Mouse (Mus musculus) embryonic facial prominence, embryonic 11.5 days (tissue): Measurements from ENCODE around the gene Adprhl1. TPM values are rescaled to one million over a fixed set of nuclear protein-coding genes. Genes with fewer than 3 reads are reported as not detected.

Source experiments
- ATAC-seq: fragments of 200-750 bp; cut with Nextera tagmentation; replicated peaks from 2 replicates; pipeline ENCODE4 v1.8.0; 2017; ENCODE audit warnings: low read depth; ENCODE audit not compliant: insufficient number of reproducible peaks, low FRiP score, low TSS enrichment
- DNase-seq: peaks from one replicate; pipeline ENCODE4 v3.0.0-alpha.2; 2015; ENCODE audit warnings: low spot score
- H3K27ac ChIP-seq: fragments of 300-500 bp; sonication (generic); replicated peaks from 2 replicates; pipeline ENCODE4 v1.5.1; 2014; ENCODE audit warnings: mild to moderate bottlenecking, low read depth, low read length, control low read depth
- H3K27me3 ChIP-seq: fragments of 300-500 bp; sonication (generic); 2 replicates; pipeline ENCODE4 v1.6.1; 2014; ENCODE audit warnings: mild to moderate bottlenecking, low read length, moderate library complexity, mixed read lengths; ENCODE audit not compliant: control insufficient read depth, insufficient read depth
- H3K36me3 ChIP-seq: fragments of 300-500 bp; sonication (generic); replicated peaks from 2 replicates; pipeline ENCODE4 v1.6.1; 2014; ENCODE audit warnings: low read depth, mild to moderate bottlenecking, low read length, moderate library complexity, mixed read lengths; ENCODE audit not compliant: control insufficient read depth, insufficient read depth
- H3K4me1 ChIP-seq: fragments of 300-500 bp; sonication (generic); 2 replicates; pipeline ENCODE4 v1.6.1; 2014; ENCODE audit warnings: low read length, mixed read lengths; ENCODE audit not compliant: control insufficient read depth, insufficient read depth
- H3K4me2 ChIP-seq: fragments of 300-500 bp; sonication (generic); 2 replicates; pipeline ENCODE4 v1.6.1; 2014; ENCODE audit warnings: low read depth, mild to moderate bottlenecking, control low read depth, low read length, moderate library complexity
- H3K4me3 ChIP-seq: fragments of 300-500 bp; sonication (generic); 2 replicates; pipeline ENCODE4 v1.5.1; 2014; ENCODE audit warnings: low read depth, low read length, control low read depth
- H3K9ac ChIP-seq: fragments of 300-500 bp; sonication (generic); replicated peaks from 2 replicates; pipeline ENCODE4 v1.6.1; 2014; ENCODE audit warnings: mild to moderate bottlenecking, control low read depth, low read length
- H3K9me3 ChIP-seq: fragments of 300-500 bp; sonication (generic); replicated peaks from 2 replicates; pipeline ENCODE4 v1.6.1; 2016; ENCODE audit warnings: mild to moderate bottlenecking, low read length, inconsistent platforms, mixed read lengths; ENCODE audit not compliant: control insufficient read depth
- WGBS: fragments of 180-500 bp; shearing (Covaris S2); extraction: QIAGEN DNeasy Blood & Tissue Kit; methylation state at CpG from one replicate; pipeline ENCODE4 v1.1.7; 2014; 5-methylcytosine and 5-hydroxymethylcytosine counted together
- polyA plus RNA-seq: library from polyadenylated mRNA; unstranded; fragments of >200 nt; fragmentation: Nextera tagmentation; extraction: Ambion mirVana; gene quantifications from 2 replicates; pipeline ENCODE4 v1.2.1, GENCODE M21; 2014

Gene Adprhl1
- polyA plus RNA-seq, 1 experiment from 2014 or later: 1.1 TPM

GRCm38 (mm10) chr8:13187638-13188037 is 66.3 kb downstream of the Adprhl1 start:
- Histone ChIP-seq H3K9ac (no peak overlapping the region), H3K4me1 (no peaks in the 10 kb centered on the region), H3K27ac (no peak overlapping the region), H3K4me2 (no peak overlapping the region), H3K36me3 (no peaks in the 10 kb centered on the region; the same call in 1 of the 2 replicates), H3K27me3 (no peaks in the 10 kb centered on the region), H3K4me3 (no peak overlapping the region), H3K9me3 (no peaks in the 10 kb centered on the region)
- ATAC-seq (no peak), DNase-seq (no peak)
- 70% methylated on average over 7 of the region's 7 CpGs for WGBS

GRCm38 (mm10) chr8:13187229-13187628 is 66.7 kb downstream of the Adprhl1 start:
- no peak for ATAC-seq
- DNase-seq: no peak
- Histone ChIP-seq H3K4me1 (no peaks in the 10 kb centered on the region), H3K4me2 (no peak overlapping the region), H3K9ac (no peak overlapping the region), H3K27ac (no peak overlapping the region), H3K27me3 (no peaks in the 10 kb centered on the region), H3K36me3 (no peaks in the 10 kb centered on the region; the same call in 1 of the 2 replicates), H3K9me3 (no peaks in the 10 kb centered on the region), H3K4me3 (no peak overlapping the region)
- 78% methylated on average over 9 of the region's 9 CpGs for WGBS

GRCm38 (mm10) chr8:13186819-13187218 is 67.1 kb downstream of the Adprhl1 start:
- whole genome bisulfite sequencing: 79% methylated on average over 8 of the region's 8 CpGs
- Histone ChIP-seq H3K4me1 (no peaks in the 10 kb centered on the region), H3K27me3 (no peaks in the 10 kb centered on the region), H3K9me3 (no peaks in the 10 kb centered on the region), H3K4me3 (no peak overlapping the region), H3K4me2 (no peak overlapping the region), H3K36me3 (no peaks in the 10 kb centered on the region; the same call in 1 of the 2 replicates), H3K9ac (no peak overlapping the region), H3K27ac (no peak overlapping the region)
- no peak for ATAC-seq
- no peak for DNase-seq

- no peak for ATAC-seq
- Histone ChIP-seq H3K4me3 (no peak overlapping the region), H3K4me2 (no peak overlapping the region), H3K27me3 (no peaks in the 10 kb centered on the region), H3K9me3 (no peaks in the 10 kb centered on the region), H3K36me3 (no peaks in the 10 kb centered on the region; the same call in 1 of the 2 replicates), H3K27ac (no peak overlapping the region), H3K4me1 (no peaks in the 10 kb centered on the region), H3K9ac (no peak overlapping the region)
- WGBS: 56% methylated on average over 2 of the region's 2 CpGs
- no peak for DNase-seq
These were observed 72.3 kb downstream of the Adprhl1 start for GRCm38 (mm10) chr8:13181691-13181976.

- no peak overlapping the region for H3K4me2 ChIP-seq
- ATAC-seq: no peak
- no peak overlapping the region for H3K27ac ChIP-seq
- no peak overlapping the region for H3K4me3 ChIP-seq
- H3K9me3 ChIP-seq: no peaks in the 10 kb centered on the region
- no peak overlapping the region for H3K9ac ChIP-seq
- DNase-seq: no peak
- no peaks in the 10 kb centered on the region; the same call in 1 of the 2 replicates for H3K36me3 ChIP-seq
- whole genome bisulfite sequencing: 80% methylated on average over 18 of the region's 18 CpGs
- no peaks in the 10 kb centered on the region for H3K27me3 ChIP-seq
- no peaks in the 10 kb centered on the region for H3K4me1 ChIP-seq
These were observed 72.9 kb downstream of the Adprhl1 start for GRCm38 (mm10) chr8:13180911-13181690.

- no peak overlapping the region for H3K9ac ChIP-seq
- no peaks in the 10 kb centered on the region; the same call in 1 of the 2 replicates for H3K36me3 ChIP-seq
- WGBS: 81% methylated on average over 9 of the region's 9 CpGs
- no peak for DNase-seq
- no peaks in the 10 kb centered on the region for H3K9me3 ChIP-seq
- no peak overlapping the region for H3K27ac ChIP-seq
- no peaks in the 10 kb centered on the region for H3K27me3 ChIP-seq
- ATAC-seq: no peak
- no peak overlapping the region for H3K4me2 ChIP-seq
- no peaks in the 10 kb centered on the region for H3K4me1 ChIP-seq
- no peak overlapping the region for H3K4me3 ChIP-seq
These were observed 73.6 kb downstream of the Adprhl1 start for GRCm38 (mm10) chr8:13180408-13180807.

GRCm38 (mm10) chr8:13179948-13180347 is 74.0 kb downstream of the Adprhl1 start:
- no peak overlapping the region for H3K4me2 ChIP-seq
- H3K27me3 ChIP-seq: no peaks in the 10 kb centered on the region
- no peak for DNase-seq
- no peak overlapping the region for H3K27ac ChIP-seq
- no peak for ATAC-seq
- no peak overlapping the region for H3K9ac ChIP-seq
- no peak overlapping the region for H3K4me3 ChIP-seq
- H3K36me3 ChIP-seq: no peaks in the 10 kb centered on the region; the same call in 1 of the 2 replicates
- H3K4me1 ChIP-seq: no peaks in the 10 kb centered on the region
- H3K9me3 ChIP-seq: no peaks in the 10 kb centered on the region
- 80% methylated on average over 7 of the region's 7 CpGs for WGBS

- 75% methylated on average over 6 of the region's 6 CpGs for WGBS
- H3K9ac ChIP-seq: no peak overlapping the region
- no peak overlapping the region for H3K4me2 ChIP-seq
- H3K36me3 ChIP-seq: no peaks in the 10 kb centered on the region; the same call in 1 of the 2 replicates
- no peaks in the 10 kb centered on the region for H3K9me3 ChIP-seq
- H3K27me3 ChIP-seq: no peaks in the 10 kb centered on the region
- H3K27ac ChIP-seq: no peak overlapping the region
- H3K4me1 ChIP-seq: no peaks in the 10 kb centered on the region
- no peak for ATAC-seq
- DNase-seq: no peak
- no peak overlapping the region for H3K4me3 ChIP-seq
These were observed 74.5 kb downstream of the Adprhl1 start for GRCm38 (mm10) chr8:13179482-13179881.
